Comparison of ENCODE assay signal across 23 mouse cellular contexts in the genomic region with DNA sequence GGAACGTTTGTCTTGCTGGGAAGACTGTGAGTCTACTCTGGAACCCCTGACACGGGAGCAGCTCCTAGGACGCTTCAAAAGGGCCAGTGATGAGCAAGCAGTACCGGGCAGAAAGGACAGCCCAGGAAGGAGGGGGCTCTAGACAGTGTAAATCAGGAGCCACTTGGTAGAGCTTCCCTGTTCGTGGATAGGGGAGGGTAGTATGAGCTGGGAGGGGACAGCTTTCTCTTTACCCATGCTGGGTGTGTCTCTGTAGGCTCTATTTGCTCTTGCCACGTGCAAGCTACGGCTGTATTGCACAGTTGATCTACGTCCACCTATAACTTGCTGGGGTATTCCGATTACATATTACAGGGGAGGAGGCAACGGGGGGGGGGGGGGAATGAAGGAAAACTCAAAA. TPM values are rescaled to one million over a fixed set of nuclear protein-coding genes. Genes with fewer than 3 reads are reported as not detected.
DNase-seq lines count a peak whose midpoint lies in the region; ATAC-seq and TF ChIP-seq lines count a peak whose summit lies in the region.
"Had no signal": no experiment of that assay in that cellular context is flagged by ENCODE, and none has a peak within 500 bp of the region (broad histone marks: within the 10 kb centered on the region; RNA-seq: fewer than 3 reads in every experiment).

No protein-coding gene starts in this region.

- DNase-seq in kidney, adult 2 months: no peak
- DNase-seq in induced T-regulatory cell, adult 2 months (ENCODE audit: low read depth): peak; percentile 40
- no peak for DNase-seq in cerebellum, adult 11-12 months
- DNase-seq in adrenal gland, postnatal 14 days: no peak
- DNase-seq: adrenal gland, postnatal 36 days; cerebellum, adult 9-11 months; gastrocnemius, postnatal 36 days; heart, postnatal 14 days; kidney, adult 8-10 months; left cerebral cortex, postnatal 4 days; right cerebral cortex, postnatal 25 days had no signal

- peaks cover 7% of the 10 kb centered on the region; the same call in 1 of the 2 replicates for H3K4me1 ChIP-seq in kidney, embryonic 16.5 days (ENCODE audit: insufficient read depth, low read length)
- H3K4me1 ChIP-seq in kidney, adult 2 months (ENCODE audit: control insufficient read depth, insufficient read depth, low read length): no peaks in the 10 kb centered on the region
- H3K4me1 ChIP-seq in liver, embryonic 12.5 days: peaks cover 10% of the 10 kb centered on the region
- H3K4me1 ChIP-seq in small intestine, adult 2 months (ENCODE audit: control insufficient read depth, insufficient read depth, insufficient read length, low read length): peaks cover 20% of the 10 kb centered on the region
- H3K4me1 ChIP-seq: embryonic facial prominence, embryonic 15.5 days had no signal

- no peak overlapping the region for H3K4me2 ChIP-seq in kidney, embryonic 16.5 days (replicated peaks; ENCODE audit: low read depth, low read length)
- H3K4me2 ChIP-seq in liver, embryonic 12.5 days: no peak overlapping the region
- H3K4me2 ChIP-seq: embryonic facial prominence, embryonic 15.5 days; hindbrain, embryonic 13.5 days; midbrain, embryonic 11.5 days; neural tube, embryonic 15.5 days had no signal

- no peak for TF ChIP-seq CTCF in kidney, adult 2 months (conservative IDR thresholded peaks at IDR 0.05; ENCODE audit: insufficient read depth, insufficient read length, low read depth, low read length)
- TF ChIP-seq CTCF in small intestine, adult 2 months (IDR thresholded peaks at IDR 0.05; ENCODE audit: extremely low read depth, insufficient read length, insufficient replicate concordance, low read depth, low read length): no peak

- H3K9me3 ChIP-seq in kidney, embryonic 16.5 days (ENCODE audit: low read length): 0 out of 2 replicates have a peak, but pooled peaks cover 2% of the 10 kb centered on the region
- H3K9me3 ChIP-seq in liver, embryonic 12.5 days (replicated peaks): no peaks in the 10 kb centered on the region
- H3K9me3 ChIP-seq: embryonic facial prominence, embryonic 15.5 days; heart, embryonic 10.5 days; hindbrain, embryonic 13.5 days; neural tube, embryonic 15.5 days had no signal

- 30% methylated on average over 10 of the region's 10 CpGs for WGBS in kidney, embryonic 16.5 days
- 38% methylated on average over 10 of the region's 10 CpGs for WGBS in kidney, adult 2 months
- WGBS in liver, embryonic 12.5 days (ENCODE audit: insufficient replicate concordance): 43% methylated on average over 10 of the region's 10 CpGs
- 20% methylated on average over 10 of the region's 10 CpGs for WGBS in small intestine, adult 2 months

- no peak overlapping the region for H3K9ac ChIP-seq in kidney, embryonic 16.5 days (replicated peaks; ENCODE audit: low read length)
- no peak overlapping the region for H3K9ac ChIP-seq in liver, embryonic 12.5 days
- H3K9ac ChIP-seq: embryonic facial prominence, embryonic 15.5 days; hindbrain, embryonic 13.5 days; neural tube, embryonic 15.5 days had no signal

- ATAC-seq in kidney, embryonic 16.5 days (ENCODE audit: low FRiP score, low TSS enrichment): peak; percentile 55
- ATAC-seq in liver, embryonic 12.5 days: peak; percentile 63
- no peak for ATAC-seq in inflammation-experienced regulatory T-cells, adult 6 months

- H3K27ac ChIP-seq in kidney, embryonic 16.5 days (ENCODE audit: low read length): no peak overlapping the region
- H3K27ac ChIP-seq in kidney, adult 2 months (ENCODE audit: insufficient read depth, low read depth, low read length): no peak overlapping the region
- H3K27ac ChIP-seq in liver, embryonic 12.5 days: no peak overlapping the region
- peak overlapping the region; percentile 41 for H3K27ac ChIP-seq in small intestine, adult 2 months (ENCODE audit: insufficient read depth, low read depth, low read length)
- H3K27ac ChIP-seq: embryonic facial prominence, embryonic 15.5 days; heart, embryonic 10.5 days; hindbrain, embryonic 13.5 days; layer of hippocampus, adult 2 months; neural tube, embryonic 15.5 days had no signal

- H3K36me3 ChIP-seq in kidney, embryonic 16.5 days (ENCODE audit: insufficient read depth, low read length): no peaks in the 10 kb centered on the region
- H3K36me3 ChIP-seq in kidney, adult 2 months (ENCODE audit: control insufficient read depth, insufficient read depth, low read length): no peaks in the 10 kb centered on the region
- H3K36me3 ChIP-seq in liver, embryonic 12.5 days: no peaks in the 10 kb centered on the region
- no peaks in the 10 kb centered on the region for H3K36me3 ChIP-seq in small intestine, adult 2 months (ENCODE audit: control insufficient read depth, insufficient read depth, low read length)
- H3K36me3 ChIP-seq: embryonic facial prominence, embryonic 15.5 days; hindbrain, embryonic 13.5 days; neural tube, embryonic 15.5 days had no signal

- no peak for TF ChIP-seq POLR2A in kidney, adult 2 months (IDR thresholded peaks at IDR 0.05; ENCODE audit: low read depth, low read length)
- TF ChIP-seq POLR2A in small intestine, adult 2 months (IDR thresholded peaks at IDR 0.05; ENCODE audit: low read depth, low read length): no peak

- H3K27me3 ChIP-seq in kidney, embryonic 16.5 days (ENCODE audit: insufficient read depth, low read length): no peaks in the 10 kb centered on the region
- no peaks in the 10 kb centered on the region for H3K27me3 ChIP-seq in kidney, adult 2 months (replicated peaks; ENCODE audit: control insufficient read depth, insufficient read depth, low read length)
- no peaks in the 10 kb centered on the region for H3K27me3 ChIP-seq in liver, embryonic 12.5 days (replicated peaks)
- H3K27me3 ChIP-seq in small intestine, adult 2 months (ENCODE audit: control insufficient read depth, insufficient read depth, low read length): no peaks in the 10 kb centered on the region
- H3K27me3 ChIP-seq: embryonic facial prominence, embryonic 15.5 days; hindbrain, embryonic 13.5 days; neural tube, embryonic 15.5 days had no signal

- no peak overlapping the region for H3K4me3 ChIP-seq in kidney, embryonic 16.5 days (ENCODE audit: low read length)
- no peak overlapping the region for H3K4me3 ChIP-seq in kidney, adult 2 months (ENCODE audit: insufficient read depth, low read depth, low read length)
- H3K4me3 ChIP-seq in liver, embryonic 12.5 days: no peak overlapping the region
- H3K4me3 ChIP-seq in small intestine, adult 2 months (ENCODE audit: low read depth, low read length): no peak overlapping the region
- H3K4me3 ChIP-seq: embryonic facial prominence, embryonic 15.5 days; heart, embryonic 10.5 days; hindbrain, embryonic 13.5 days; layer of hippocampus, adult 2 months; neural tube, embryonic 15.5 days had no signal

RNA-seq across cellular contexts. Expression of a gene that starts 25.3 kb away (rescaled TPM):
- polyA plus RNA-seq in kidney, embryonic 16.5 days (2015; fragmentation: Nextera tagmentation; extraction: Ambion mirVana): 13.6 and 21.0 TPM in 2 replicates
- polyA plus RNA-seq in kidney, adult 2 months (2012; rRNA removed): 10.8 and 12.1 TPM in 2 replicates
- 24.9 and 26.4 TPM in 2 replicates for polyA plus RNA-seq in liver, embryonic 12.5 days (2016; fragmentation: Nextera tagmentation; extraction: Ambion mirVana)
- 4.2 and 10.1 TPM in 2 replicates for polyA plus RNA-seq in small intestine, adult 2 months (2012; rRNA removed)
- total RNA-seq in adrenal gland, postnatal 14 days (2021): 33.0 and 37.4 TPM in 2 replicates
- 10 to 100 TPM; 23.5 to 33.3 (median 26.3) TPM for polyA plus RNA-seq in inflammation-experienced regulatory T-cells, adult 6 months (2017; shearing (Covaris generic))

RNA-seq across cellular contexts. Expression of a gene that starts 55.1 kb away (rescaled TPM):
- polyA plus RNA-seq in kidney, embryonic 16.5 days (2015; fragmentation: Nextera tagmentation; extraction: Ambion mirVana): 0.42 TPM in 1 of 2 replicates, not detected in the other
- polyA plus RNA-seq in kidney, adult 2 months (2012; rRNA removed): not detected in 2 replicates
- not detected in 2 replicates for polyA plus RNA-seq in liver, embryonic 12.5 days (2016; fragmentation: Nextera tagmentation; extraction: Ambion mirVana)
- polyA plus RNA-seq in small intestine, adult 2 months (2012; rRNA removed): 6.0 TPM in 1 of 2 replicates, not detected in the other
- not detected in 2 replicates for total RNA-seq in adrenal gland, postnatal 14 days (2021)
- polyA plus RNA-seq in inflammation-experienced regulatory T-cells, adult 6 months (2017; shearing (Covaris generic)): not detected
- total RNA-seq: adrenal gland, postnatal 36 days; gastrocnemius, postnatal 36 days; heart, postnatal 14 days; layer of hippocampus, adult 2 months; left cerebral cortex, adult 18-20 months; left cerebral cortex, postnatal 4 days had no signal
- polyA plus RNA-seq: forebrain, embryonic 11.5 days; heart, embryonic 10.5 days; hindbrain, embryonic 13.5 days; midbrain, embryonic 11.5 days; neural tube, embryonic 15.5 days had no signal
